Mouse (Mus musculus): ENCODE measurements around the gene Dchs1.

- TF ChIP-seq CTCF (IDR thresholded peaks at IDR 0.05; ENCODE audit: borderline replicate concordance, insufficient read depth, low read depth, low read length) (no peak), POLR2A (IDR thresholded peaks at IDR 0.05; ENCODE audit: borderline replicate concordance, insufficient read depth, low read length) (no peak)
Observed at GRCm38 (mm10) chr7:105793701-105794100, 6.2 kb upstream of the Dchs1 start.

All from cerebellum, adult 2 months (tissue).